Comparison of ENCODE assay signal across 20 mouse cellular contexts in the genomic region with DNA sequence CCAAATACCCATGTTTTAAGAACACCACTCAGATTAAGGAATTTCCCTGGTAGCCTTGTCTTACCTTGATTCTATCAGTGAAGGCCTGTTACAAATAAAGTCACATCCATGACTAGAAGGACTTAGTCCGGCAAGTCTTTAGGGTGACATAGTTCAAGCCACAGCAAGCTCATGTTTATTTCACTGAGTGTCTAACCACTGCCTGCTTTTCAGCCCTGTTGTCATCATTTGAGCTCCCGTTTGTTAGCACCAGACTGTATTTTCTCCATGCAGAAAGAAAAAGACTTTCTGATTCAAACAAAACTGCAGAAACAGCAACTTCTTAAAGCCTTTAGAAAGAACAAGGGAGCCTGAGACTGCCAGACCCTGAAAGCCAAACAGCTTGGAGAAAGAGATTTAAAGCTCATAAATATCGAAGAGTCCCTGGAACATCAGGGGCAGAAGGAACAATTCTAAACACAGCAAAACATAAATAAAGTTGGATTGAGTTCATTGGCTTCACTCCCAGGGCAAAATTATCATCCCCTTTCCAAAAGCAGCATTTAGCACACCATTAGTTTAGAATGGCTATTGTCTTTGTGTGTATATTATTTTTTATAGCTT.
"Had no signal": no experiment of that assay in that cellular context is flagged by ENCODE, and none has a peak within 500 bp of the region (broad histone marks: within the 10 kb centered on the region; RNA-seq: fewer than 3 reads in every experiment).

No protein-coding gene starts in this region.

- H3K36me3 ChIP-seq: intestine, embryonic 15.5 days; limb, embryonic 12.5 days; limb, embryonic 15.5 days; midbrain, embryonic 10.5 days; midbrain, embryonic 13.5 days; neural tube, embryonic 13.5 days had no signal

- H3K4me1 ChIP-seq: intestine, embryonic 15.5 days; limb, embryonic 12.5 days; limb, embryonic 15.5 days; megakaryocyte, embryonic 14.5 days; midbrain, embryonic 10.5 days; midbrain, embryonic 13.5 days; neural tube, embryonic 13.5 days had no signal

- H3K9ac ChIP-seq: intestine, embryonic 15.5 days; limb, embryonic 12.5 days; limb, embryonic 15.5 days; liver, embryonic 14.5 days; liver, postnatal 0 days; midbrain, embryonic 13.5 days; neural tube, embryonic 13.5 days had no signal

- H3K9me3 ChIP-seq: intestine, embryonic 15.5 days; limb, embryonic 12.5 days; limb, embryonic 15.5 days; megakaryocyte, embryonic 14.5 days; midbrain, embryonic 10.5 days; midbrain, embryonic 13.5 days; neural tube, embryonic 13.5 days had no signal

- H3K4me3 ChIP-seq: intestine, embryonic 15.5 days; limb, embryonic 12.5 days; limb, embryonic 15.5 days; megakaryocyte, embryonic 14.5 days; midbrain, embryonic 10.5 days; midbrain, embryonic 13.5 days; myocyte; neural tube, embryonic 13.5 days had no signal

- H3K4me2 ChIP-seq: intestine, embryonic 15.5 days; limb, embryonic 12.5 days; limb, embryonic 15.5 days; liver, embryonic 11.5 days; midbrain, embryonic 13.5 days; neural tube, embryonic 13.5 days had no signal

- ATAC-seq: hindbrain, embryonic 16.5 days; intestine, embryonic 15.5 days; liver, postnatal 0 days; midbrain, embryonic 13.5 days; midbrain, embryonic 16.5 days had no signal

- H3K27me3 ChIP-seq: intestine, embryonic 15.5 days; limb, embryonic 12.5 days; limb, embryonic 15.5 days; megakaryocyte, embryonic 14.5 days; midbrain, embryonic 13.5 days; neural tube, embryonic 13.5 days had no signal

- DNase-seq: kidney, adult 2 months; kidney, postnatal 14 days; kidney, postnatal 4 days; left cerebral cortex, postnatal 4 days; liver, postnatal 0 days; retina, postnatal 1 day; thymus, adult 18-20 months; thymus, postnatal 36 days had no signal

- H3K27ac ChIP-seq: intestine, embryonic 15.5 days; limb, embryonic 12.5 days; limb, embryonic 15.5 days; liver, embryonic 14.5 days; midbrain, embryonic 10.5 days; midbrain, embryonic 13.5 days; neural tube, embryonic 13.5 days had no signal
